Mouse (Mus musculus) right cerebral cortex, postnatal 25 days (tissue): Measurements from ENCODE around the gene Fhit.

ENCODE experiments used
- DNase-seq: peaks from one replicate; pipeline ENCODE4 v3.0.0; 2022

Fhit gene

GRCm38 (mm10) chr14:9556333-9556732, 1605.5 kb downstream of the Fhit start:
- no peak for DNase-seq

- DNase-seq: no peak
These were observed 1606.0 kb downstream of the Fhit start for GRCm38 (mm10) chr14:9555807-9556206.

GRCm38 (mm10) chr14:9552149-9552548, 1609.7 kb downstream of the Fhit start:
- no peak for DNase-seq

- DNase-seq: no peak
These were observed 1613.9 kb downstream of the Fhit start for GRCm38 (mm10) chr14:9547952-9548351.

GRCm38 (mm10) chr14:9544364-9544763, 1617.5 kb downstream of the Fhit start:
- peak; percentile 40 for DNase-seq

GRCm38 (mm10) chr14:9535491-9535890, 1626.3 kb downstream of the Fhit start:
- no peak for DNase-seq

GRCm38 (mm10) chr14:9529247-9529646, 1632.6 kb downstream of the Fhit start:
- DNase-seq: no peak

- no peak for DNase-seq
These were observed 1635.7 kb downstream of the Fhit start for GRCm38 (mm10) chr14:9526136-9526535.

- no peak for DNase-seq
These were observed 1644.2 kb downstream of the Fhit start for GRCm38 (mm10) chr14:9517651-9518050.

- no peak for DNase-seq
These were observed 1652.2 kb downstream of the Fhit start for GRCm38 (mm10) chr14:9509678-9510077.
